Mouse (Mus musculus) urinary bladder, postnatal 4 days (tissue): ENCODE measurements around the gene Dapk1.

Experiments
- DNase-seq, 2 experiments: peaks; one replicate each; pipeline ENCODE4 v3.0.0; 2021 to 2022; ENCODE audit warnings: low spot score in 2 of 2

The Dapk1 gene

DNA sequence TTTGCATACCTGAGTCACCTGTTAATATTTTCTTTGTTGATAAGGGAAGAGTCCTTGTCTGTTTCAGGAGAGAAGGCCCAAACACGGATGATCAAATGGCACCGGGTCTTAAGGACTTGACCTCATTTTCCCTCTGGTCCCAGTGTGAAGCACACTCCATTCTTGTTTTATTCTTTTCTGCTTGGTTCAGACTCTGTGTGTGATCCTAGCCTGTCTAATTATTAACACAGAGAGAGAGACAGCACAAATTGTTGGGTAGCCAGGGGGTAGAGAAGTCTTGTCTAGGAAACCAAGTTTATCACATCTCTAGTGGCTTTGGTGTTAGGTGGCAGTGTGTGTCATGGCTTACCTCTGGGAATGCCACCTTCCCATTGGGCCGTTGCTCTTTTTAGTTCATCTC lies 62.3 kb downstream of the Dapk1 start:
- DNase-seq: no peak

DNA sequence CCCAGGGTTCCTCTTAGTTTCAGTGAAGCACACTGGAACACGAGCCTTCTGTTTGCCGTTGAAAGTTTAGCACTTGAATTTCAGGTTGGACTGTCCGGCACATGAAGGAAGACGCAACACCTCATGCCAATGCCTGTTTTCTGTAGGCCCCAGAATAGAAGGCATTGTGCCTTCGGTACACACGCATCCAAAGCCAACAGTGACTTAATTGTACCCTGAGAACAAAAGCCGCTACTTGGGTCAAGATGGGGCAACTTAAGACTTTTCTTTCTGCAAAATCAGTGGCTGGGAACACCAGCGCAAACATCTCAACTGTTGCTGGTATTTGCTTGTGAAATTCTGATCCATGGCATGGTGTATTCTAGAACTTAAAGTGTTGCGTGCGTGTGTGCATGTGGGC lies 63.1 kb downstream of the Dapk1 start:
- no peak for DNase-seq

DNA sequence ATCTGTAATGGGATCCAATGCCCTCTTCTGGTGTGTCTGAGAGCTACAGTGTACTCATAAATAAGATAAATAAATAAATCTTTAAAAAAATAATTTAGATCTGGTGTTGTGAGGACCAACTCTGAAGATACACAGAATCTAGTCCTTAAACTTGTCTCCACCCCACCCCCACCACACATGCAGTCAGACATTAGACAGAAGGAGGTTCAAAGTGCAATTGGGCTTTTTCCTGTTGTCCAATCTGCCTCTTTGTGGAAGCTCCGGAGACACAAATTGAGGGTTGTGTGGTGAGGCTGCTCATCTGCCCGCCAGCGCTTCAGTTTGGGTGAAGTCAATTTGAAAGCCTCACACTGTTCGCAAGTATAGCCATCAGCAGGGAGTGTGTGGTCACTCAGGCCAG lies 63.7 kb downstream of the Dapk1 start:
- DNase-seq: no peak

DNA sequence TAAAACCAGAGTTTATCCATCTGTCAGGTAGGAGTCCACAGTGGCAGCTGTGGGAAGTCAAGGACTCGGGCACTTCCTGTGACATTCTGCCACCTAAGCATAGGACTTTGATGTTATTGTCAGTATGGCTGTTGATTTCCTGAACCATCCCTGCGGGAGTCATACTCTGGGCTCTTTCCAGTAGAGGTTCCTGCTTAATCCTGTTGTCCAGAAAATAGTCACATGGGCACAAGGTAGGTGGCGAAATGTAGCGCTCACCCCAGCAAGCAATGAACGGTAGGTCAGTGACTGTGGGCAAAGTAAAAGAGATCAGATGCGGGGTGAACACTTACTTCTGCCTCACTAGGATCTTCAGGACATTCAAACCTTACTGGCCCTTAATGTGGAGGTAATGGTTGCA lies 66.3 kb downstream of the Dapk1 start:
- no peak for DNase-seq

DNA sequence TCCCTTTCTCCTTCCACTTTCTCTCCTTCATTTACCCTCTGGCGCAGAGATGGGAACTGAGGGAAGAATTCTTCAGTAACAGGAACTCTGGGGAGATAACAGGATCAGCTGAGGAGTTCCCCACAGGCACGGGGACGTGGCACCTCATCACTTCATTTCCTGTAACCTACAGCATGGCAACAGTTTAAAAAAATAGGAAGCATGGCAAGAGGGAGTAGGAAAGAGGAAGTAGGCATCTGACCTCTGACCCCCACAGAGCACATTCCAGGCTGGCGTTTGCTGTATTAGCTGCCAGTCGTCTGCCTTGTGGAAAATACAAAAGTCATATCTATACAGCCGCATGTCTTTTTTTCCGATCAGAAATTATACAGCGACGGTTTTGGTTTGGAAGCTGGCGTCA lies 68.9 kb downstream of the Dapk1 start:
- DNase-seq: no peak

DNA sequence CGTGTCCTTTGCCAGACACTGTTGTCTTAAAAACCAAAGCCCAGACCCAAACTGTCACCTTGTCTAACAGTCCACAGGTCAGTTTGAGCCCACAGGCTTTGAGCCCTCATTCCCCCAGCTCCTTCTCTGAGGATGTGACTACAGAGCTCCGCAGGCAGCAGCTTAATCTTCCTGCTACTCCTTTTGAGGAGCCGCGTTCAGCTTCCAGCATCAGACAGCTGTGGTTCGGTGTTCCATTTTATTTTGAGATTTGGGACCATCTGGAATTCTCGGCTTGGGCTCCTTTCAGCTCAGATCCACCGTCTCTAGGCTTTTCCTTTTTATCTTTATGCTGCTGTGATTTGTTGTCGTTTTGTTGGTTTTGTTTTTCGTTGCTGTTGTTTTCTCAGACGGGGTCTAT lies 69.5 kb downstream of the Dapk1 start:
- DNase-seq: no peak

DNA sequence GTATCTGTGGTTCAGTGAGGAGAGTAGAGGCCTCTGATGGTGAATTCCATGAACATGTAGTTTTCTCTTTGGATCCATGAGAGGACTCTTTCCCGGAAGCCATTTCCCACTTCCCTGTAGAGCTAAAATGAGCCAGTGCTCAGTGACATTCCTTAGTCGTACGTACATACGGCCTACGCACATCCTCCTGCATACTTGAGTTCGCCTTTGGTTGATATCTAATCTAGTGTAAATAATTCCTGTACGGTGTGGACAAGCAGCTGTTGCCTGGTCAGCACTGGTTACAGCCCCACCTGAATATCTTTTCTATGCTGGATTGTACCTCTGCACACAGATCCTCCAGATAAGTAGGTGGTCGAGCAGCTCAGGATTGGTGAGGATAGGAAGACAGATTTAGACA lies 70.5 kb downstream of the Dapk1 start:
- DNase-seq: no peak

DNA sequence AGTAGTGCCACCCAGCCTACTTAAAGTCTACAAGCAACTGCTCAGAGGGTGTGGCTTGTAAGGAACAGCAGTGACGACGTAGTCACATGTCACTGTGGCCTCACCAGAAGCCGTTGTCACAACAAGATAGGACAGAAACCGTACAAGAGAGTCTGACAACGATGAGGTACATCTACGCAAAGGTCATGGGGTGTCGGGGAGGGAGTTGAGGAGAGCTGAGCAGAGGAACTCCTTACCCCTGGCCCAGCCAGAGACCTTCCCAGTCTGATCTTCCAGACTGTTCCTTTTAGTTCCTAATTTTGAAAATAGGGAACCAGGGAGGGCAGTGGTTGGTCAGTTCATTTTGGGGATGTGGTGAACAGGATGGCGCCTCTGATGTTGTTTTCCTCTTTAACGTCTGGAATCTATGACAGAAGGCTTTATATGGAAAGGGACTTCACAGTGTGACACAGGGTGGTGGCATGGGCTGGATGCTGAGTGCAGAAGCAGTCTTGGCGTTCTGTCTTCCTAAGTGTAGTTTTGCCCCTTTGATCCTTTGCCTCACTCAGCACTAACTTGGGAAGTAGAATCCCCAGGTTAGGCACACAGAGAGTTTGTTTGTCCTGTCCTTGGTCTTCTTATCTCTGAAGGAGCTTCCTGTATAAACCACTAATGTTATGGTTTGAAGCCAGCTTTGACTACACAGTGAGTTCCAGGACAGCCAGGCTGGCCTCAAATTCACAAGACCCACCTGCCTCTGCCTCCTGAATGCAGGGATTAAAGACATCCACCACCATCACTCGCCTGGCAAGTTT lies 71.3 kb downstream of the Dapk1 start:
- no peak for DNase-seq

DNA sequence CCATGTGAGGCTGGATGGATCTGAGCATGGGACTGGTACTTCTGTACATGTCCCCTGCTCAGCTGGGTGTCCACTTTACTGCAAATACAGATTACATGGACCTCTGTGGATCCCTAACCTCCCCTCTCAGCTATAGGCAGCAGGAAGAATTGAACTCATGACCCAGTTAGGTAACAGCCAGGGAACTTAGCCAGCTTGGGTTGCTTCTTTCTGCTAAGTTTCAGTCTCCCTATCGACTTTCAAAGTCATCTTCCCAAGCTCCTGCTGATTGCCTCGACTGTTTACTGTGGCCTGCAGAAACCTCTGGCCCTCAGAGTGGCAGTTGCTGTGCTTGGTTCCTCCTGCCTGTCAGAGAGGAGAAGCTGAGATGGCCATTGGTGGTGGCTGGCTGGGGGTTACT lies 72.6 kb downstream of the Dapk1 start:
- DNase-seq: no peak

DNA sequence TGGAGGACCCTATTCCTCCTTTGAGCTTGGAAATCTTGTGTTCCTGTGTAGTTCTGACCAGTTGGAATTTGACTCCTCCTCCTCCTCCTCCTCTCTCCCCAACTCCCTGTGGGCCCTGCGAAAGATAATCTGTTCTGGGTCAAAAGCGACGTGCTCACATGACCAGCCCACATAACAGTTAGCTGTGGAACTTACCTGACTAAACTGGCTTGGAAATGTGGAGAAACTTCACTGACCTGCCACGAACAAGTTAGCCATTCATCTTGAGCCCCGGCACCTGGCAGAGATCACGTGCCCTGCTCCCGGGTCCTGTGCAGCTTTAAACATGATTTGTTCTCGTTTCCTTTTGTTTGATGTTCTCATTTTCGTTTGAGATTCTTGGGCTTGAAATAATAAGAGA lies 73.2 kb downstream of the Dapk1 start:
- DNase-seq: no peak

DNA sequence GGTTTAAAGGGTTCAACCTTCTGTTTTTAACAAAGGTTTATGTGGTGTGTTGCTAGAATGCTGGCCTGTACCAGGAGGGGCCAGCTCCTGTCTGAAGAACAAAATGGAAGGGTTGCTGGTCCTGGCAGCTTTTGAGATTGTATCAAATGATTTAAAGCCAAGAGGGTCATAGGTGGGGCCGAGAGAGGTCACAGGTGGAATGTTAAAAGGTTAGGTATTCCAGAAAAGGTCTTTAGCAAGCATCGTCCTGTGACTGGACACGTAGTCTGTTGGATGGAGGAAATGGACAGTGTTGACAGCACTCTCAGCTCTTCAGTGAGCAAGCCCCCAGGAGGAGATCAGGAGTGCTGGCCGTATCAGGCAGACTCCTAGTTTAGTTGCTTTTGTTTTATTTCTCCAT lies 73.7 kb downstream of the Dapk1 start:
- no peak for DNase-seq

DNA sequence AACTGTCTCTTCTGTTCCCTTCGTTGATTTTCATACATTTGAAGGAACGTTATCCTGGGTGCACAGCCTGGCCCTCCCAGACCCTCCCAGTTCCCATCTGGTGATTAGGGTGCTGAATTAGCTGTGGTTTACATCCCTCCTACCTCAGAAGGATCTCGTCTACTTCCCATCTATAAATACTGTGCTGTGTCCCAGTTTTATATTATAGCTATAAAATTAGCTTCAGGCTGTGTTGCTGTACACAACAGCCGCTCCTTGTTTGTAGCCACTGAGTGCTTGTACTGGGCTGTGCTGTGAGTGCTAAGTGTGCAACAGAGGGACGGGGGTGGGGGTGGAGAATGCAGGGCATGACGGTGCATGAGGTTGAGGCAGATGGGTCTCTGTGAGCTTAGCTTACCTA lies 77.2 kb downstream of the Dapk1 start:
- DNase-seq: no peak

DNA sequence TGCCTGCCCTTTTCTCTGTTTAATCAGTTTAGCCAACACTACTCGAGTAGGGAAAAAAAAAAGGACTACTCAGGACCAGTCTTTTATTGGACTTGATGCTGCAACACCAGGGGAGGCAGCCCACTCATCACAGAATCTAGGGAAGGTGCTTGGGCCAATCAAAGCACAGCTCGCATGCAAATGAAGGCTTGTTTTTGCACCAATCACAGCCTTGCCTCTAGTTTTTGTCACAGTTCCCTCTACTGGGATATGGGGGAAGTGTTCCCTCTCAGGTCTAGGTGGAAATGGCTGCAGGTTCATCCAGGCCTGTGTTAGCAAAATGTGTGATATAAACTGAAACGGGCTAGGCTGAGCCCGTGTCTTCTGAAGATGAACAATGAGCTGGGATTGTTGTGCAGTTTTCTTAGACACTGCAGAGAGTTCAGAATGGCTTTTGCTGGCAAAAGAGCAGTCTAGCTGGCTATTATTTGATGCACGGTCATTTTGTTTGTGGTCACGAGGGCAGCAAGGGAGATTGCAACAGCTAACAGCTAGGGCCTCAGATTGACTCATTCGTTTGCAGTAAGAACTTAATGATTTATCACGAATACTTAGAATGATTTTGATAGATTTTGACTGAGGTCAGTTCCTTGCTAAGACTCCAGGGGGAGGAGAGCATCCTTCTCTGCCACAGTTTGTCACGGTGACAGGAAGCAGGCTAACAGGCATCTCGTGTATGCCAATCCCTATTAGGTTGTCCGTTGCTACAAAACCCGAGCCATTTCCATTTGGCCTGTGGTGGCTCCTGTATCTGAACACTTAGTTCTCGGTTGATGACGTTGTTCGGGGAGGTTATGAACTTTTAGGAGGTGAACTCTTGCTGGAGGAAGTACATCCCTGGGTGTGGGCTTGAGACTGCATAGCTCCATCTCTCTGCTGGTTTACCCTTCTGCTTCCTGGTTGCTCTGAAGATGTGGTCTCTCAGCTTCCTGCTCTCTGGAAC lies 81.3 kb downstream of the Dapk1 start:
- no peak for DNase-seq

DNA sequence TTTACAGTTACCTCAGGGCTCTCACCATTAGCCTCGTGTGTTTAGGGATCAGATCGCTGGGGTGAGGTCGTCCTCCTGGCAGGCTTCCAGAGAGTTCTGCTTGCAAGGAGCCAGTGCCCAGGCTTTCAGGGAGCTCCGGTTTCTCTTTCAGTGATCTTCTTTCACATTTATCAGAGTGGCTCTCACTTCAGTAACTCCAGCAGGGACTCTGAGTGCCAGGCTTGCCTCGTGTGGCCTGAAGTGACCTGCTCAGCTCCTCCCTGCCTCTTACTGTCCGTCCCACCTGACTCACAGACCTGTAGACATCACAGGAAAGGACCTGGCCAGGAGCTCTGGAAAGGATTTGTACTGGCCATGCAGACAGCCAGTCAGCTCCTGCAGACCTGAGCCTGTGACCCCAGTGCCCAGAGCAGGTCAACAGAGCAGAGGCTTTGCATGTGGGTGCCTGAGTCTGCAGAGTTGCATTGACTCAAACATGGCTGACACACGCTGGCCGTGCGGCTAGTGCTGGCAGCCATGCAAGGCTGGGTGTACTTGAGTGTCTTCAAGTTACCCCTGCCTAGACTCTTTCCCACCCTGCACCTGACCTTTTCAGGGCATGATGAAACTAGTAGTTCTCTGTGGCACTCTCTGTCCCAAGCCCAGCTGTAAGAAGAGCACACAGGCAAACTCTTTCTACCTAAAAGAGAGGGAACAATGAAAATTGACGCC lies 82.5 kb downstream of the Dapk1 start:
- no peak for DNase-seq

DNA sequence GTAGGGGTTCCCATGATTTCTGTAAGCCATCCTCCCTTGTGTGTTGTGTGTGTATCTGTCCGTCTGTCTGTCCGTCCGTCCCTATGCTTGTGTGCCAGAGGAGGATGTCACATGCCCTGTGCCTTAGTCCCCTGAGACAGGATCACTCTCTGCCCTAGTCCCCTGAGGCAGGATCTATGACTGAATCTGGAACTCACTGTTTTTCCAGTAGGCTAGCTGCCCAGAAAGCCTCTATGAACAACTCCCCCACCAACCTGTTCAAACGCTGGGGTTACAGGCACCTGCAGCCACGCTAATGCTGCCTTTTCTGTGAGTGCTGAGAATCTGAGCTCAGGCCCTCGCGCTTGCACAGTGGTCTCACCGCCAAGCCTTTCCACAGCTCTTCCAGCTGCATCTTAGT lies 83.1 kb downstream of the Dapk1 start:
- DNase-seq: no peak

DNA sequence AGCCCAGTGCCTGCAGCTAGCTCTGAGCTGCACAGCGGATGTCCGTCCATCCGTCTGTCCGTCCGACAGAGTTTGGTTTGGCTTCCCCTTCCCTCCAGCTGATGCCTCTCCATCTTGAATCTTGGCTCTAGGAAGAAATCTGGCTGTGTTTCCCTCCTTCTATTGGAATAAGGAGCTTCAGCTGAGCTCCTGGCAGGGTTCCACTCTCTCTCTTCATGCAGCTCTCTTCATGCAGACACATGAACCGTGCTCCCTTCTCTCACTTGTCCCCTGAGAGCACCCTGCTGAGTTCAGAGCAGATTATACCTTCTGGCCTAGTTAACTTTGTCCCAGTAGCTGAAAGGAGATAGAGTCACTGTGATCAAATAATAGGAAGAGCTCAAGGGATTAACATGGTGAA lies 83.5 kb downstream of the Dapk1 start:
- no peak for DNase-seq

DNA sequence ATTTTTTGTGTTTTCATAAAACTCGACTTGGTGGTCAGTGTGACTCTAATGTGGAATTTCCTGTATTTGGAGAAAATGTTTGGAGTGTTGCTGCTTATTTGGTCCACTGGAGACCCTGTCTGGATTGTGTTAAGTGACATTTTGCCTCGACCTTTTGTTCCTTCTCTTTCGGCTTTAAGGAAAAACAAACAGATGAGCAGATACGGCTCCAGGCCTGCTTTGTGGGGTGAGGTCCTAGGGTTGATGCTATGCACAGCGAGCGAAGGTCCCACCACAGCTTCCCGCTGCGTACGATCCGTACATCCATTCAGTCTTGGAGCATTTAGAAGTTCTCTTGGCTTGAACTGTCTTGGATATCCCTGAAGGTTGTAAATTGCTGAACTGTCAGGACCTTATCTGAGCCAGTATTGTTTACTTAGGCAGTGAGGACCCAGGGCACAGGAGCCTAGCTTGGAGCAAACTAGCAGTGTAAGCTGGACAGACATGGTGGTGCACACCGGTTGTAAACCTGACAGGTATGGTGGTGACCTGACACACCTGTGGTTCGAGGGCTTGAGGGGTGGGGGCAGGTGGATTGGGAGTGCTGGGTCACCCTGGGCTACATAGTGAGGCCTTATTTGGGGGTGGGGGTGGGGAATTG lies 84.4 kb downstream of the Dapk1 start:
- DNase-seq: no peak

DNA sequence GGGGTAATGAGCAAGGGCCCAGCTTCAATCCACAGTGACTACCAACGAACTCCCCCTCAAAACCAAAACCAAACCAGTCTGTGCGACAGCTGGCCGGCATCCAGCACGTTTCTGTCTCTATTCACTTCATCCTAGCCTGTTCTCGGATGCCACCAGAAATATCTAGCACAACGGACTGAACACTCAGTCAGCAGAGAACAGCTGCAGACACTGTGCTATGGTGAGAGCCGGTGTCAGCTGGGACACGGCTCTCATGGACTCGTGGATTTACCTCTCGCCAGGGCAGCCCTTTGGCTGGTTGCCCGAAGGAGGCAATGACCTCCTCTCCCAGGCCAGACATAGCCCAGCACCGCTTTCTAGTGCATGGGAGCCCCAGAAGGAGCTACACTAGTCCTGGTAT lies 85.2 kb downstream of the Dapk1 start:
- DNase-seq: no peak

DNA sequence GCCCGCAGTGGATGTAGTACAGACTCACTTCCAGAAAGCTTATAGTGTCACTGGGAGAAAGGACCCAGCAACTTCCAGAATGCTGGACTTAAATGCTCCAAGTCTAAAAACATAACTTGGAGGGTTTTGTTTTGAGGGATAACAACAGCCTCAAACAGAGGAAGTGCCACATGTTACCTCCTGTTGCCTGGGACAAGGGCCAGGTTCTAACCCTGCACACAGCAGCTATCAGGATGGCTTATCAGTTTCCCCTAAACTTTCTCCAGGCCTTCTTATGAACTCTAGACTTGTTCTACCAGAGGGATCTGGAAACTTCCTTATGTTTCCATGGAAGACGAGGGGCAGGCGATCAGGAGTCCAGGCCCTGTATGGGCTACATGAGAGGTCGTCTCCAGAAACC lies 85.7 kb downstream of the Dapk1 start:
- no peak for DNase-seq

DNA sequence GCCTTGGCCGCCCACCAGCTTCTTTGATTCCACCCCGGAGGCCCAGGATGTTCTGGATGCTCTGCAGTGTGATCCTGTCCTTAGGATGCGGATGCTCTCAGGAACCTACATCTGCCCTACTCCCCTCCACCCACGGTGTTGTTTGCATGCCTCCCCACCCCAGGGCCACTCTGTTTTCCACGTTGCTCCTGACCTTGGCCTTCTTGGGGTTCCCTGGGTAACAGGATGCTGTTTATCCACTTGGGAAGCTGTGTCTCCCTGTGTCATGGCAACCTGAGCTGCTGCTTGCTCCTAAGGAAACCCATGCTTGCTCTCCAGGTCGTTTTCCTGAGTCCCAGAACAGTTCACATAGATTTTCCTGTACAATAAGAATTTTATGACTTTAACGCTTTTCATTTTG lies 86.1 kb downstream of the Dapk1 start:
- no peak for DNase-seq

DNA sequence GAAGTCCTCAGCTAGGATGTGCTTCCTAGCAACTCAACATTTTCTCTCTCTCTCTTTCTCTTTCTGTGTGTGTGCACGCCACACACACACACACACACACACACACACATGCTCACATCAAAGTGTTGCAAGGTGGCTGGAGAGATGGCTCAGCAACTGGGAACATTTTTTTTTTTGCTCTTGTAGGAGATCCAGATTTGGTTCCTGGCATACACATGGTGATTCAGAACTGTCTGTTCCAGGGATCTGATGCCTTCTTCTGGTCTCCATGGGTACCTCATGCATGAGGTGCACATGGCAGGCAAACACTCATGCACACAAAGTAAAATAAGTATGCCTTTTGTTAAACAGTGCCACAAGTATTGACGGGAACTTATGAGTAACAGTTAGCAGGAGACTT lies 89.2 kb downstream of the Dapk1 start:
- DNase-seq: no peak

DNA sequence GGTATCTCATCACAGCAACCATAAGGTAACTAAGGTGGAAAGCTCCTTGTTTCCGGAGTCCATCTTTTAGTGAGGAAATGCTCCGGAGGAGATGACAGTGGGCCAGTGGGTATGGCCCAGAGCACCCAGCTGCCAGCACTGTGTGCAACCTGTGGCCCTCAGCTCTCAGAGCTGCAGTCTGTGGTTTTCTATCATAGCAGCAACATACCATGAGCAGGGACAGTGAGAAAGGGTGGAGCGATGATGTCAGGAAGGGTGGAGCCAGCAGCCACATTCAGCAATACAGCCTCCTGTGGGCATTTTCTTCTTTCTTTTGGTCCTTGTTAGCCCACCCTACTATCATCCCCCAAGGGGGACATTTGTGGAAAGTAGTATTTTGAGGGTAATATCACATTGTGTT lies 90.2 kb downstream of the Dapk1 start:
- DNase-seq: no peak
